Mouse (Mus musculus) urinary bladder, postnatal 36 days (tissue): Measurements from ENCODE around the gene Naaa.
A peak's percentile ranks its signal among the peaks of the same experiment; 100 is the strongest.

Experiments used
- DNase-seq, 2 experiments: peaks; one replicate each; pipeline ENCODE4 v3.0.0; 2022; ENCODE audit warnings: low spot score in 2 of 2, mixed read lengths in 1 of 2

Naaa gene

DNA sequence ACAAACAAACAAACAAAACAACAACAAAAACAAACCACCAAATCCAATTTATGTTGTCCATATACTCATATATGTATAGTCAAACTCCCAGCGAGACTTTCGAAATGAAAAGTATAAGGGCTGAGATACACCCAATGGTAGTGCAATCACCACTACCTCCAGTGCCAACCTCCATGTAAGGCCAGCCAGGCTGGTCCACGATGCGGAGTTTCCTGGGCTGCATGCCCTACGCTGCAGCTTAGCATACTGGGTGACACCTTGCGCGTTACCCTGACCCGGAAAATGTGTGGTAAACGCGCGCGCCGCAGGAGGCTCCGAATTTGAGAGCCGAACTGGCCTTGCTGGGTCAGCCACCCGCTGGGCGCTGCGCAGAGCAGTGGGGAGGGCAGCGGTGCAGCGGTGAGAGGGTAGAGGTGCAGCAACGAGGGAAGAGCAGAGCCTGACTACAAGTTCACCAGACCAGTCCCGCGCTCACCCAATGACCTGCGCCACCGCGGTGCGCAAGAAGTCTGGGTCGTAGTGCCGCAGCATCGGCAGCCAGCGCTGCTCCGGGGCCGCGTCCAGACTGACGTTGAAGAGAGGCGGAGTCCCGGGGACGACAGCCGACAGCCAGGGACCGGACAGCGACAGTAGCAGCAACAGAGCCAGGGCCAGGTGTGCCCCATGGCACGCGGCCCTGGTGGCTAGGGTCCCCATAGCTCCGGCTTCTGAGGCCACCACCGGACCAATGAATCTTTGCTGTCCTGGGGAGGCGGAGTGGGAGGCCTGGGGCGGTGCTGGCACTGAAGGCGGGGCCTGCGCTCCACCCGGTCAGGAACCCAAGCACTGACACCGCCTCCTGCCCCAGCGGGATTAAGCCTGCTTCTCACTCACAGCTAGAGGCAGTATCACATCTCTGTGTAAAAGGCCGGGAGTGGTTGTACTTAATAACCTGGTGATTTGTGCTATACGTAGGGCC, at the start of gene Naaa:
Gene Naaa, minus strand, starts transcription at position 734 of the 958 bp plus-strand sequence.
- DNase-seq, result peak; percentile 85 to 91

DNA sequence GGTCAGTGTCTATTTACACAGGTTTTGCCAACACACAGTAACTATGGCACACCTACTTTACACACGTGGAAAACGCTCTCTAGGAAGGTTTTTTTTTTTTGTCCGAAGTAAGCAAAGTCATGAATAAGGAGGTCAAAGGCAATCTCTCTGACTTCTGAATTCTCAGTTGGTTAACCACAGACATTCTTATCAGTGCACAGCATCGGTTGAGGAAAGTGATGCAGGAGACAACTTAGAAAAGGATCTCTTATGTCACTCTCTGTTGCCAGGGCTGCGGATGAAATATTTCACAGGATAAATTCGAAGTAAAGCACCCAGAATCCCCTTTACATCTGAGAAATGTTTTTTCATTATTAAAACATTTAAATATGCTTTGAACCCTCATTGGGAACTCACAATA, 49.4 kb upstream of the Naaa start:
- DNase-seq, result no peak

DNA sequence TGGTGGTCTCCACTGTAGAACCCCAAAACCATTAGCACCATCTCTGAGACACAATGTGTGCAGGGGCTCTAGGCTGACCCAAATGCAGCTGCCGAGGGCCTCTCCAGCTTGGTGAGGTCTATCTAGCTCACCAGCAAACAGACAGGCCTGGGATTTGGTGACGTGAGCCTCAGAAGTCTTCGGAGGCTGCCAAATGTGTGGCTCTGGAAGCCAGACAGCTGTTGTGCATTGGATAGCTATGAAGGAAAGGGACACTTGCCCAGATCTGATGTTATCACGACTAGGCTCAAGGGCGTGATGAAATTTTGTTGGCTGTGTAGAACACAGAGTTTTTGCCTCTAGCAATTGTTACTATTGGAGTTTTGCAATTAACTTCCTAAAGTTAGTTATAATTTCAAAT, 45.3 kb upstream of the Naaa start:
- peak; percentile 33 to 70 for DNase-seq

DNA sequence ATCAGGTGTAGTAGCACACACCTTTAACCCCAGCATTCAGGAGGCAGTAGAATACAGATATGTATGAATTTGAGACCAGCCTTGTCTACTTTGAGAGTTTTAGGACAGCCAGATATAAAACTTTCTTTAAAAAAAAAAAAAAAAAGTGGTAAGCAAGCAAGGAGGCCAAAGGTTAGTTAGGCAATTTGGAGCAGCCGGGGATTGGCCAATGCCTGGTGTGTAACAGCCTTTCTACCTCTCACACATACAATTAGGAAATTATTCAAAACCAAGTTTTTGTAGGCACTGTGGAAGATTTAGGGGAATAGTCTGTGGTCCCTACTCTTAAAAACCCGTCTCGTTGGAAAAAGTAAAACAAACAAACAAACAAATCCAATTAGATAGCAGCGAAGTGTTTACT, 44.6 kb upstream of the Naaa start:
- no peak for DNase-seq

DNA sequence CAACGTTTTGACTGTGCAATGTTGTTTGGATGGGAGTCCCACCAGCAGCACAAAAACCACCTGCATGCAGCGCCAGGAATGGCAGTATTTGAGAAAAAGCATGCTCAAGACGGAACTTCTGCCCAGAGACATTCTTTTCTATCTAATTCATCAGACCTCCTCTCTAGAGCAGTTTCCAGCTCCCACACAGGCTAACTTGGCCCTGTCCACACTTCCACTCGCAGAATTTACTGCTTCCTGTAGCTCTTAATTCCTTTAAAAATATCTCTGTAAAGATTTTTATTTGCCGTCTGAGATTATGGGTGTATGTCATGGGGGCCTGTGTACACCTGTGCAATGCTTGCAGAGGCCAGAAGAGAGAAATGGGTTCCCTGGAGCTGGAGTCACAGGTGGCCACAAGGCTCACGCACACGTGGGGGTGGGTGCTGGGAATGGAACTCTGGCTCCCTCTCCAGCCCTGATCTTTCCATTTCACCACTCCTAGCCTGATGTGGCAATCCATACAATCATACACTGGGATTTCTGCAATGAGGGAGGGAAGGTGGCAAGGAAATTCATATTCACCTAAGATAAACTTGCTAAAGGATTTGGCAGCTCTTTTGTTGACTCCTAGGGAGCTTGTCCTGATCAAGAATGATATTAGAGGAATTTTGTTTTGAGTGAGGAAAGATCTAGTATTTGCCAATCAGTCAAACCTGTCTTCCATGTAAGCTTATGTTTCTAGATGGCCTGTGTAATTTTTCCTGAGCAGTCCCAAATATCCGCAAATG, 43.8 kb upstream of the Naaa start:
- no peak for DNase-seq

DNA sequence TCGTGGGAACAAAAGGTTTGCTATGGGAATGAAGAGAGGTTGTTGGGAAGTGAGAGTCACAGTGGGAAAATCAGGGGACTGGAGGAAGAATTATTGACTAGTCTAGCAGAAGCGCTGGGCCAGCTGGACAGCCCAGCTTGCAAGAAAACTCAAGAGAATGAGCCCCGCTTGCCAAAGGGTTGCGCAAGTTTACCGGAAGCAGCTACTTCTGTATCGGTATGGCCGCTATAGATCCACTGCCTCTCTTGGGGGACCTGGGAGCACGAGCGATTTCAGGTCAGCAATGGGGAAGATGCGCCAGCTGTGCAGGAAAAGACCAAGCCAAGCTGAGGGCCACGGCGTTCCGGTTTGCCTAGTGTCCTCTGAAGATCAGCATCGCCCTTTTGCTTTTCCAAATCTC, 40.6 kb upstream of the Naaa start:
- peak in 1 of 2 experiments; percentile 31 for DNase-seq

DNA sequence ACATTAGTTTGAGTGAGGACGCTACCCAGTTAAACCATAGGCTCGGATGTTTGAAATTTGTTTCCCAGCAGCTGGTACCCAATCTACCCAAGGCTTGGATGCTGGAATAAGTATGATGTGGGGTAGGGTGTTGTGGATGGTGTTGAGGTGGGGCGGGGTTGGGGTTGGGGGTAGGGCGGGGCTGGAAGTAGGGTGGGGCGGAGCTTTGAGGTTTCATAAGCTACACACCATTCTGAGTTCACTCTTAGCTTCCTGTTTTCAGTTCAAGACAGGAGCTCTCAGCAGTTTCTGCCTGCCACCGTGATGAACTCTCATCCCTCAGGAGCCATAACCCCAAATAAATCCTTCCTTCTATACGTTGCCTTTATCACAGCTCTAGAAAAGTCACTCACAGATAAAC, 40.1 kb upstream of the Naaa start:
- DNase-seq, result no peak

DNA sequence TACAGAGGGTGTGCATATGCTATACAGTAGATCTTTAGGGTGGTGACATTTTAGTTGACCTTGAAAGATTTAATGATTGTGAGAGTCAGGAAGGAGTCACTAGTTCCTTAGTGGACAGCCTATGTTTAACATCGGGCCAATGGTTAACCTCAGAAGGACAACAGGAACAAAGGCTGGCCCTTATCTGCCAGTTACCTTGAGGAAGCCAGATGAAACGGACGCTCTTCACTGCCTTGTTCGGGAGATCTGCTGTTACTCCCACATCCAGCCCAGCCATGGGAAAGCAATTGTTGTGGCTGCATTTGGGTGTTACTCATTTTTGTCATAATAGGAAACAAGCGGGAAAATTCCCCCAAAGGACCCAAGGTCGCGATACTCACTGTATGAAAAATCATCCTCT, 35.8 kb upstream of the Naaa start:
- no peak for DNase-seq

DNA sequence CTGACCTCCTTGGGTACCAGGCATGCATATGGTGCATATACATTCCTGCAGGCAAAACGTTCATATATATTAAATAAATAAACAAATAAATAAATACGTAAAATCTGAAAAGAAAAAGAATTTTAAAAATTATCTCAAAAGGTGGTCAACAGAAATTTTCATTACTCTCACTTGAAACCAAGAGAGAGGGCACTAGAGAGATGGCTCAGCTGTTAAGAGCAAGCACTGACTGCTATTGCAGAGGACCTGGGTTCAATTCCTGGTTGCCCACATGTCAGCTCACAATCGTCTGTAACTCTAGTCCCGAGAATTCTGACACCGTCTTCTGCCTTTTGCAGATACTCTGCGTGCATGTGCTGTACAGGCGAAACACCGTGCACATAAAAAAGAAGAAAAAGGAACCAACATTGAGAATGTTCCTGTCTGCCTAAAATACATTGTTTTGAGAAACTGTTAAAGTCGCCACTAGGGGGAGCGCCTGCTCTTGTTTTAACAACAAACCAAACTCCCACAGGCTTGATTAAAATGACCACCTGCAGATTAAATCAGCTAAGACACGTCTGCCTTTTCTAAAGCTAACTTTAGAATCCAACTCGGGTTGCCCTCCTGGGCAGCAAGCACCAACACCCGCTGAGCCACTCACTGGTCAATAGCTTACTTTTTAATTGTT, 34.2 kb upstream of the Naaa start:
- peak; percentile 62 to 83 for DNase-seq

DNA sequence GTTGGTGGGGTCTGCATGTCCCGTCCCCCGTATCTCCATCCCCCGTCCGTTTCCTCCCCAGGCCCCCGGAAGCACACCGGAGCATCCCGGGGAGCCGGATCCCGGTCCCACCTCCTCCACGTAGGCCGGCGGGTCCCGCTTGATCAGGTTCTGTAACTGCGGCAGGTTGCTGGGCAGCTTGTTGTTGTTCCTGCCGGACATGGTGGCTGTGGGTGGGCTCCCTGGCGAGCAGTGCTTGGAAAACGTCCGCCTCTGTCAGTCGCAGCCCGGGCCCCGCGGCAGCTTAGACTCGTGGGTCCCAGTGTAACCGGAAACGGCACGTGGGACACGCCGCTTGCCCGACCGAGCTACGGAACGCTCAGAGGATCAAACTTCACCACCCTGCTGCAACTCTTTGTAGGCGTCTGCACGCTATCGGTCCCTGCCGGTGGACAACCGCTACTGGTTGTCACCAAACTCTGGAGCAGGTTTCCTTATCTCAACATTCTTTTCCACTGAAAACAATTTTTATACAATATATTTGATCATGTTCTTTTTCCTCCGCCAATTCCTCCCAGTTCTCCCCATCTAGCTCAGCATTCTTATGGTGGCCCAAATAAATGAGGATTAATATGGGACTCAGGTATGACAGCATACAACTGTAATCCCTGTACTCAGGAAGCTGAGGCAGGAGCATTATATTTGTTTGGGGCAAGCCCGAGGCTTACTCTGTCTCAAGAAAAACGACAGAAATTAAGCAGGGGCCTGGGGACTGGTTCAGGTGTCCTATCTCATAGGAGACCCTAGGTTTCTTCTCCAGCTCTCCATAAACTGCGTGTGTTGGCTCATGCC, 31.9 kb upstream of the Naaa start, which contains the start of gene Sdad1:
Gene Sdad1, minus strand, starts transcription at position 799 of the 831 bp plus-strand sequence.
- peak; percentile 83 to 91 for DNase-seq

DNA sequence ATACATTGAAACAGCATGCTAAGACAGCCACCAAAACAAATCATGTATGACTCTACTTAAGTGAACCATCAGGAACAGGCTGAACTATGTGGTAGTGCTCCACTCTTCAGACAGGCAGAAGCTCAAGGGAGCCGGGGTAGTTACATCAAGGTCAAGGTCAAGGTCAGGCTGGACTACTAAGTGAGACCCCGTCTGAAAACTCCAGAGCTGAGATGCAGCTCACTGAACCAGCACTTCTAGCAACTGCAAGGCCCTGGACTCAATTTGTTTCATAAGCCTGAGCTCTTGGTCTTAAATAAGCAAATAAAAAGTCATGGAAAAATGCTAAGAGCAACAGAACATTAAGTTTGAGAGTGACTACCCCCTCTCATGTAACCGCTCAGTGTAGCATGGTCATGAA, 26.3 kb upstream of the Naaa start:
- DNase-seq, result no peak

DNA sequence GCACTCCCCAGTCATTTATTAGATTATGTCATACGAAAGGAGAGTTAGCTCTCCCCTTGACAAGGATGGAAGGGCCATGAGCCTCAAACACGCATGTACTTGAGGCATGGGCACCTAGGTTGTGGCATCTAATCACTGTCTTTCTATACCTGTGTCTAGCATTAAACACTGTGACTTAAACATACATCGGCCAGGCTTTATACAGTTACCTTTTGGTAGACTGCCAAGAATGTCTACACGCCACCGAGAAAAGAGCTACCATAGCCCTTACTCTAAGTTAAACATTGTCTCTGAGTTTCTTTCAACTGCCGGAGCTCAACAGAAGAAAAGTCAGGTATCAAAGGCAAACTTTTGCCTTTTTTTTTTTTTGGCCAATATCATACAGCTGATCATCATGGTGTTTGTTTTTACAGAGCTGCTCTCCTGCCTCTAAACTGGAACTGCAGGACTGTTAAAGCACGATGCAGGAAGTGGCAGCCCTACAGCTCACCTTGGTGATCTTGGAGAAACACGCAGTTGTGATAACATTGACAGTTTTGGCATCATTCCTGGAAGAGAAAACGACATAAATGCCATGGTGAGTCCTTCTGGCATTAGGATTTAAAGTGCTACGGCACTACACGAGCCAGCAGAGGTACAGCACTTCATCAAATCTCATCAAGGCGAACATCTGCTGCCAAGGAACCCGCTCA, 24.3 kb upstream of the Naaa start:
- DNase-seq, result no peak

DNA sequence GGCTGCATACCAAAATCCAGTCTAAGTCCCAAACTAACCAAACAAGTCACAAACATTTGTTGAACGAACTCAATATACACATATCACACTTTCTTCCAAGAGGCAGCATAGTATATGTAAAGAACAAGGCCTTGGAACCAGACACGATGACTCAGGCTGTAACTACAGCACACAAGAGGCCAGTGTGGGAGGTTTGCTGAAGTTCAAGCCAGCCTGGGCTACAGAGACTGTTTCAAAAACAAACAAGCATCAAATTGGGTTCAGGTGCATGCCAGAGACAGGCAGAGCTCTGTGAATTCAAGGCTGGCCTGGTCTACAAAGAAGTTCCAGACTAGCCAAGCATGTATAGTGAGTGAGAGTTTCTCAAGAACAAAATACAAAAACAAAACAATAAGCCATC, 16.6 kb upstream of the Naaa start:
- DNase-seq, result no peak

DNA sequence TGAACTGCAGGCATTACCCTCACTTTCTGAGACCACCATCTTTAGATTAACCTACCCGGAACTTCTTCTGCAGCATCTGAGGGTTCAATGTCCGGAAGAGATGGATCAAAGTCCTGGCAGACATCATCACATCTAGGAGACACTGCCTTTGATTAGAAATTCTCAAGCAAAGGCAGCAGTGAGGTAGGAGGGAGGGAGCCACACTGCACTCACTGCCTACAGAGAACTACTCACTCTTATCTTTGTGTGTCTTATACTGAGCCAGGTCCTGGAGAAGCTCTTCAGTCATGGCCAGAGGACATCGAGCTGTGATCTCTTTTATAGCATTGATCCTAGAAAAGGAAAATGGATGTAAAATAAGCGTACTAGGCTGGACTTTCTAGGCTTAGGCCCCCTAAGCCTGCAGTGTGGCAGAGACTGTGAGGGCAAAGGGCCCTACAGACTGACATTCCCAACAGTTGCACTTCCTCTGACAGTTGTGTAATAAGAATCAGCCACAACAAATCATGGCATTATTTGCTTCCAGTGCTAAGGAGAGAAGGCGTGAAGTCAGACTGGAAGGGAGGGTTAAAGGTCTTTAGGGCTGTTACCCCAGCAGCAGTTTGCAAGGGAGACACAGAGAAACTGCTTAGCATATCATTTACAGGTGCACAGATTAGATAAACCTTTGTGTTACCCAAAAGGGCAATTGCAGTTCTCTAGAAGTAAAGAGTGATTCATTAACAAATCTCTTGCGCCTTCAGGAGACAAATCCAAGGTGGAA, 13.9 kb upstream of the Naaa start:
- no peak for DNase-seq

DNA sequence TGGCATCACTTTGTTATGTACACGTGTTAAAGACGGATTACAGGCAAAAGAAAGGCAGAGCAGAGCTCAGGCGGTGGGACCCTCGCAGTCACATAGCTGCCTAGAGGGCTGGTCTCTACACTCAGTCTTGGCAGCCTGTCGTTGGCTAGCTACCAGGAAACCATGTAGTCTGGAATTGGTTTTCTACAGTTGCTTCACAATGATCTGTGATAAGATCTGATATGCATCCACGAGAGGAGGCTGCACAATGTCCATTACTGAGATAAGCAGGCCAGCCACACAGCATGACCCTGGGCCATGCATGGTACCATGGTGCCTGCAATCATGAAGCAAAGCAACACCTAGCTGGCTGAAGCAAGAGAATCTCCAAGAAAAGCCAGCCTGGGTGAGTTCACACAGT, 9.9 kb upstream of the Naaa start:
- DNase-seq, result no peak

DNA sequence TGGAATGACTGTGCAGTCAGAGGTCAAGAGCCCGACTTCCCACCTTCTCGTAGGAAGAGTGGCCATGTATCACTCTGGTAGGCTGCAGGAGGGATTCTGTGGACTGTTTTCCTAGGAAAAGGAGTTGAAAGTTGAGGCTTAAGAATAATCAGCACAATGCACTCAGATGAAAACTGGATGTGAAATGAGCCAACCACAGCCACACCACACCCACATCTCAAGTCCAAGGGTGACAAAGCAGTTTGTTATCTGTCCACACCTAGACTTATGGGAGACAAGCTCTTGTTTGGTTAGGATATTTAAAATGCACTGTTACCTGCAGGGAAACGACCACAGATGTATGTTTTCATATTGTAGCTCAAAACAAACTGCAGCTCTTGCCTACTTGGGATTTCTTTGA, 5.1 kb upstream of the Naaa start:
- no peak for DNase-seq

DNA sequence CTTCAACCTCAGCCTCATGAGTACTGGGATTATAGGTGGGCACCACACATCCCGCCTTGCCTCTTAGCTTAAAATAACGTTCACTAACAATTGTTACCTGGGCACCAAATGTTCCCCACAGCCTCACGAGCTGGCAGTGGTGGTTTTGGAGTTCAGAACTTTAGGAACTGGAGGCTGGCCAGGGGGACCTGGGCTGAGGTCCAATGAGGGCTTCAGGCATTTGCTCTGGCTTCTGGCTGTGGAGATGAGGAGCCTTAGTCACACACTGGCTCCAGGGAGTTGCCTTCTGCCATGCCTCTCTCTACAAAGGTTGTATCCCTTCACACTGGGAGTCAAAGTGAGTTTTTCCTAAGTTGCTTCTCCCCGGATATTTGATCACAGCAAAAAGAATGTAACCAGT, 4.6 kb upstream of the Naaa start:
- DNase-seq, result peak in 1 of 2 experiments; percentile 58

DNA sequence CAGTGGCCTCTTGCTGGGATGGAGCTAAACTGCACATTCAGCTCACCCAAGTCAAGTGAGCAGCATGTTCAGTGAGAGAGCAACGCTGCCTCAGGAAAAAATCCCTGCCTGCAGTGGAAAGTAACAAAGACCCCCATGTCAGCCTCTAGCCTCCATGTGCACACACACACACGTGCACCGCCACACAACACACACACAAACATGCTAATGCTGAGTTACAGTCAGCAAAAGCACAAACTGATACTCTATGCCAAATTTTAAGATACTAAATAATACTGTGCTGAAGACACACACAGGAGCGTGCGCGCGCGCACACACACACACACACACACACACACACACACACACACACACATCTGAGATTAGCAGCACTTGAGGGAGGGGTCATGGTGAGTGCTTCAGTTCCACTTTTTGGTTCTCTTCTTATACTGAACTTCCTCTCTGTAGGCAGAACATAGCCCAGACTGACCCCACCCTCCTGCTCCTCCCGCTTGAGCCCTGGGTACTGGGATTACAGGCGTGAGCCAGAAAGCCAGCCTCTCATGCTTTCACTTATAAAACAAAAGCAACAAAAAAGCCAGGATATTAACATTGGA, 1.1 kb upstream of the Naaa start:
- DNase-seq, result no peak

DNA sequence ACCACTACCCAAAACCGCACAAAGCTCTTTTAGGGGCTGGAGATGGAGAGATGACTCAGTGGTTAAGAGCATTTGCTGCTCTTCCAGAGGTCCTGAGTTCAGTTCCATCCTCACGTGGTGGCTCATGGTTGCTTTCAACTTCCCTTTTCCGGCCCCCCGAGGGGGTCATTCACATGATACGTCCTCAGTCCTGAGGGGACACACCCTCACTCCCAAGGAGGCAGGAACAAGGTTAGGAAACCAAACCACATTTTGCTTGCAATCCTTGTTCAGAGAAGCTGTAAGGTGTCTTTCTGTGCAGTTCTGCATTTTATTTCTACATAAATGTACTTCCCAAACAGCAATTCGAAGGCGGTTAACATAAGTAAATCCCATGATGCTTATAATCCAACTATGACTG, 7.5 kb downstream of the Naaa start:
- DNase-seq, result no peak
